Mouse (Mus musculus) T-helper 17 cell (primary cell): Measurements from ENCODE around the gene Gm10330.
"Not testable (repeated sequence)": the region's sequence is repeated elsewhere in the genome, so short reads cannot be mapped to it uniquely, and the experiment has no call there.

ENCODE experiments used
- in situ Hi-C, 2 experiments: fragments of 300-600 bp; cut with MboI, MseI; formaldehyde crosslinking; loops; 1 replicate in 1 of 2; 2 replicates in 1 of 2; pipeline ENCODE4 v1.15.1; 2025; ENCODE audit warnings: high pct_unique_total_duplicates in 2 of 2

The Gm10330 gene

DNA sequence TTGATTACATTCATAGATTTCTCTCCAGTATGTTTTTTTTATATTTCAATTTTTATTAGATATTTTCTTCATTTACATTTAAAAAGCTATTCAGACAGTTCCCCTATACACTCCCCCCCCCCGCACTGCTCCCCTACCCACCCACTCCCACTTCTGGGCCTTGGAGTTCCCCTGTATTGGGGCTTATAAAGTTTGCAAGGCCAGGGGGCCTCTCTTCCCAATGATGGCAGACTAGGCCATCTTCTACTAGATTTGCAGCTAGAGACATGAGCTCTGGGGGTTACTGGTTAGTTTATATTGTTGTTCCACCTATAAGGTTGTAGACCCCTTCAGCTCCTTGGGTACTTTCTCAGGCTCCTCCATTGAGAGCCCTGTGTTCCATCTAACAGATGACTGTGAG, at the start of gene Gm10330:
TSS of gene Gm10330 (minus strand) at position 101 of the 400 bp plus-strand sequence.
- in situ Hi-C loops, result loop anchor here (5.0 to 10.0 kb wide), 2 partner anchors 633 to 1195 kb away; no protein-coding TSS in a partner anchor

GRCm38 (mm10) chr12:23800776-23801175, 20.7 kb upstream of the Gm10330 start:
- in situ Hi-C loops, result not testable (repeated sequence)

- in situ Hi-C loops, result not testable (repeated sequence)
Measured at GRCm38 (mm10) chr12:23800366-23800765, 20.3 kb upstream of the Gm10330 start.
